Mouse (Mus musculus) liver, embryonic 11.5 days (tissue): ENCODE results near the gene AC134908.4. TPM values are rescaled to one million over a fixed set of nuclear protein-coding genes. Genes with fewer than 3 reads are reported as not detected.

ENCODE experiments used
- ATAC-seq: fragments of 200-750 bp; cut with Nextera tagmentation; replicated peaks from 2 replicates; pipeline ENCODE4 v1.8.0; 2017; ENCODE audit warnings: moderate number of reproducible peaks, mild to moderate bottlenecking, moderate TSS enrichment, moderate library complexity; ENCODE audit not compliant: low FRiP score
- DNase-seq: peaks from one replicate; pipeline ENCODE4 v3.0.0-alpha.2; 2017; ENCODE audit warnings: low spot score
- H3K27ac ChIP-seq: fragments of 300-500 bp; sonication (generic); 2 replicates; pipeline ENCODE4 v1.5.1; 2014; ENCODE audit warnings: mild to moderate bottlenecking, low read depth, low read length, control low read depth
- H3K27me3 ChIP-seq: fragments of 300-500 bp; sonication (generic); replicated peaks from 2 replicates; pipeline ENCODE4 v1.6.1; 2014; ENCODE audit warnings: low read length, mixed read lengths; ENCODE audit not compliant: control insufficient read depth, insufficient read depth
- H3K36me3 ChIP-seq: fragments of 300-500 bp; sonication (generic); 2 replicates; pipeline ENCODE4 v1.6.1; 2014; ENCODE audit warnings: mild to moderate bottlenecking, low read length, moderate library complexity, mixed read lengths; ENCODE audit not compliant: control insufficient read depth, insufficient read depth
- H3K4me1 ChIP-seq: fragments of 300-500 bp; sonication (generic); replicated peaks from 2 replicates; pipeline ENCODE4 v1.6.1; 2014; ENCODE audit warnings: low read length, mixed read lengths; ENCODE audit not compliant: control insufficient read depth, insufficient read depth
- H3K4me2 ChIP-seq: fragments of 300-500 bp; sonication (generic); 2 replicates; pipeline ENCODE4 v1.6.1; 2014; ENCODE audit warnings: mild to moderate bottlenecking, control low read depth, moderate library complexity
- H3K4me3 ChIP-seq: fragments of 300-500 bp; sonication (generic); 2 replicates; pipeline ENCODE4 v1.5.1; 2014; ENCODE audit warnings: low read depth, low read length, control low read depth
- H3K9ac ChIP-seq: fragments of 300-500 bp; sonication (generic); 2 replicates; pipeline ENCODE4 v1.6.1; 2014; ENCODE audit warnings: low read depth, low read length, control low read depth
- H3K9me3 ChIP-seq: fragments of 300-500 bp; sonication (generic); 2 replicates; pipeline ENCODE4 v1.6.1; 2016; ENCODE audit warnings: low read length, inconsistent platforms, mixed read lengths; ENCODE audit not compliant: control insufficient read depth
- WGBS: fragments of 180-500 bp; shearing (Covaris S2); extraction: QIAGEN DNeasy Blood & Tissue Kit; methylation state at CpG from one replicate; pipeline ENCODE4 v1.1.7; 2014; 5-methylcytosine and 5-hydroxymethylcytosine counted together
- polyA plus RNA-seq: library from polyadenylated mRNA; unstranded; fragments of >200 nt; fragmentation: Nextera tagmentation; extraction: Ambion mirVana; gene quantifications from 2 replicates; pipeline ENCODE4 v1.2.1, GENCODE M21; 2014

The AC134908.4 gene
- polyA plus RNA-seq, 1 experiment from 2014 or later = not detected

GRCm38 (mm10) chr17:25777948-25778347, 17.5 kb downstream of the AC134908.4 start:
- Histone ChIP-seq H3K36me3 (peaks cover 27% of the 10 kb centered on the region), H3K4me2 (no peak overlapping the region), H3K27ac (no peak overlapping the region), H3K4me1 (peaks cover 10% of the 10 kb centered on the region), H3K9me3 (no peaks in the 10 kb centered on the region), H3K9ac (no peak overlapping the region), H3K27me3 (no peaks in the 10 kb centered on the region), H3K4me3 (no peak overlapping the region)
- DNase-seq (no peak), ATAC-seq (no peak)
- WGBS = 91% methylated on average over 5 of the region's 5 CpGs

- no peaks in the 10 kb centered on the region for H3K9me3 ChIP-seq
- H3K4me3 ChIP-seq = no peak overlapping the region
These were observed 20.0 kb downstream of the AC134908.4 start for GRCm38 (mm10) chr17:25775318-25776062.

GRCm38 (mm10) chr17:25773549-25774120, 21.8 kb downstream of the AC134908.4 start, which contains the start of gene Narfl:
TSS of gene Narfl (plus strand) at chr17:25773776.
- peaks cover 10% of the 10 kb centered on the region for H3K4me1 ChIP-seq
- under 1% methylated on average over 37 of the region's 37 CpGs for WGBS
- ATAC-seq = peak; percentile 83

More at GRCm38 (mm10) chr17:25775318-25776062, 20.0 kb downstream of the AC134908.4 start:
- Histone ChIP-seq H3K4me2 (no peak overlapping the region), H3K9ac (no peak overlapping the region), H3K27ac (no peak overlapping the region), H3K4me1 (peaks cover 10% of the 10 kb centered on the region), H3K27me3 (0 out of 2 replicates have a peak, but pooled peaks cover 3% of the 10 kb centered on the region), H3K36me3 (peaks cover 8% of the 10 kb centered on the region)
- DNase-seq (no peak), ATAC-seq (no peak)
- 77% methylated on average over 10 of the region's 10 CpGs for WGBS

GRCm38 (mm10) chr17:25769331-25769730, 26.1 kb downstream of the AC134908.4 start:
- Histone ChIP-seq H3K27me3 (peaks cover 6% of the 10 kb centered on the region; the same call in 1 of the 2 replicates), H3K27ac (no peak overlapping the region), H3K4me3 (no peak overlapping the region), H3K4me1 (peaks cover 6% of the 10 kb centered on the region), H3K4me2 (no peak overlapping the region), H3K36me3 (no peaks in the 10 kb centered on the region), H3K9me3 (no peaks in the 10 kb centered on the region), H3K9ac (no peak overlapping the region)
- ATAC-seq (no peak), DNase-seq (no peak)
- WGBS = 53% methylated on average over 9 of the region's 9 CpGs

More at GRCm38 (mm10) chr17:25773549-25774120, 21.8 kb downstream of the AC134908.4 start, which contains the start of gene Narfl:
- DNase-seq = peak; percentile 99
- Histone ChIP-seq H3K27me3 (peaks cover 3% of the 10 kb centered on the region; the same call in 1 of the 2 replicates), H3K4me2 (peak within 1 kb of the TSS; percentile 91), H3K36me3 (peaks cover 5% of the 10 kb centered on the region; the same call in 1 of the 2 replicates), H3K9ac (peak within 1 kb of the TSS; percentile 75), H3K9me3 (no peaks in the 10 kb centered on the region), H3K27ac (no peak within 1 kb of the TSS), H3K4me3 (peak within 1 kb of the TSS; percentile 71)

- Histone ChIP-seq H3K27me3 (peaks cover 3% of the 10 kb centered on the region; the same call in 1 of the 2 replicates), H3K9me3 (no peaks in the 10 kb centered on the region), H3K9ac (no peak overlapping the region), H3K27ac (no peak overlapping the region), H3K36me3 (no peaks in the 10 kb centered on the region), H3K4me2 (no peak overlapping the region), H3K4me3 (no peak overlapping the region), H3K4me1 (no peaks in the 10 kb centered on the region)
- 71% methylated on average over 5 of the region's 5 CpGs for WGBS
- no peak for ATAC-seq
- no peak for DNase-seq
These were observed 29.6 kb downstream of the AC134908.4 start for GRCm38 (mm10) chr17:25765886-25766285.

- Histone ChIP-seq H3K36me3 (no peaks in the 10 kb centered on the region), H3K4me1 (no peaks in the 10 kb centered on the region), H3K4me2 (no peak overlapping the region), H3K27me3 (peaks cover 3% of the 10 kb centered on the region; the same call in 1 of the 2 replicates), H3K9me3 (no peaks in the 10 kb centered on the region), H3K9ac (no peak overlapping the region), H3K4me3 (no peak overlapping the region), H3K27ac (no peak overlapping the region)
- 31% methylated on average over 3 of the region's 3 CpGs for WGBS
- ATAC-seq = no peak
- no peak for DNase-seq
These were observed 32.9 kb downstream of the AC134908.4 start for GRCm38 (mm10) chr17:25762591-25762990.

- no peaks in the 10 kb centered on the region for H3K4me1 ChIP-seq
- H3K9ac ChIP-seq = no peak overlapping the region
- no peak for DNase-seq
- no peaks in the 10 kb centered on the region for H3K36me3 ChIP-seq
- ATAC-seq = no peak
- no peak overlapping the region for H3K4me3 ChIP-seq
- no peak overlapping the region for H3K4me2 ChIP-seq
- no peak overlapping the region for H3K27ac ChIP-seq
- 47% methylated on average over 4 of the region's 4 CpGs for WGBS
- 0 out of 2 replicates have a peak, but pooled peaks cover 3% of the 10 kb centered on the region for H3K27me3 ChIP-seq
- no peaks in the 10 kb centered on the region for H3K9me3 ChIP-seq
These were observed 33.9 kb downstream of the AC134908.4 start for GRCm38 (mm10) chr17:25761561-25761970.

GRCm38 (mm10) chr17:25760148-25760547, 35.3 kb downstream of the AC134908.4 start:
- Histone ChIP-seq H3K27ac (no peak overlapping the region), H3K9ac (no peak overlapping the region), H3K4me1 (no peaks in the 10 kb centered on the region), H3K4me2 (no peak overlapping the region), H3K27me3 (no peaks in the 10 kb centered on the region), H3K36me3 (no peaks in the 10 kb centered on the region), H3K9me3 (no peaks in the 10 kb centered on the region), H3K4me3 (no peak overlapping the region)
- WGBS = 71% methylated on average over 8 of the region's 8 CpGs
- DNase-seq (no peak), ATAC-seq (no peak)
